Mouse (Mus musculus): ENCODE results near the gene Rims1.

Rims1 gene

DNA sequence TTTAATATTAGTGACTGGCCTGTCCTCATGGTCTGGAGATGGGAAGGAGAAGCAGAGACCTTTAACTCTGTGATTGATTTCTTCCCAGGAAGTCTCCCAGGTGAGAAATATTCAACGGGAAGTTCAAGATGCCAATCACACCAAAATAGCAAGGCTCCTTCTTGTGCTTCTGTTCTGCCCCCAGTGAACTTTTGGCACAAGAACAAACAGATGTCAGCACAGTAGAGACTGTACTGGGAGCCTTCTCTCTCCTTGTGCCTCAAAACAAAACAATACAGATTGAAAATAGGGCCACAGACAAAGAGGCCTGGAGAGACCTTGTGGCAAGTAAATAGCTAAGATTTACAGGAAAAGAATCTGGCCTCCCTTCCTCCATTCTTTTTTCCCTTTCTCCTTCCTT, 110.7 kb downstream of the Rims1 start:
- no peak for DNase-seq (ENCODE audit: extremely low spot score)

- no peak for DNase-seq (ENCODE audit: extremely low spot score)
Observed at GRCm38 (mm10) chr1:22694514-22694913, 111.3 kb downstream of the Rims1 start.

DNA sequence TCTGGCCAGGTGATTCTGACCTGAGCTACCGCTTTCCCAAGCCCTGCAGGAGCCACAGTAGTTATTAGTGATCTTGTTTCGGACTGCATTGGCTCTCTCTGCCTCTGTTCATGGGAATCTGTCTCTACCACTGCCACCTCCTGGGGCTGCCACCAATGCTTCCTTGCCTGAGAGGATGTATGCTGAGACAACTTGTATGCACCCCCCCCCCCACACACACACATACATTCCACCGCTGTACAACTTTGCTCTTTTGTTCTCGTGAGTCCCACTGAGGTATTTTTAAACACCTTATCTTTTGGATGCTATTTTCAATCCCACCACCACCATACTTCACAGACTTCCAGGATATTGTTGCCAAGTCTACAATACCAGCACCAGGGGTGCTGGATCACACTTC, 122.3 kb downstream of the Rims1 start:
- DNase-seq (ENCODE audit: extremely low spot score), result no peak

GRCm38 (mm10) chr1:22664196-22664595, 141.6 kb downstream of the Rims1 start:
- no peak for DNase-seq (ENCODE audit: extremely low spot score)

GRCm38 (mm10) chr1:22661825-22662224, 144.0 kb downstream of the Rims1 start:
- DNase-seq (ENCODE audit: extremely low spot score), result no peak

- DNase-seq (ENCODE audit: extremely low spot score), result no peak
Observed at GRCm38 (mm10) chr1:22655983-22656382, 149.8 kb downstream of the Rims1 start.

GRCm38 (mm10) chr1:22654903-22655302, 150.9 kb downstream of the Rims1 start:
- no peak for DNase-seq (ENCODE audit: extremely low spot score)

- no peak for DNase-seq (ENCODE audit: extremely low spot score)
Observed at GRCm38 (mm10) chr1:22650588-22650987, 155.2 kb downstream of the Rims1 start.

GRCm38 (mm10) chr1:22649432-22649831, 156.4 kb downstream of the Rims1 start:
- no peak for DNase-seq (ENCODE audit: extremely low spot score)

DNA sequence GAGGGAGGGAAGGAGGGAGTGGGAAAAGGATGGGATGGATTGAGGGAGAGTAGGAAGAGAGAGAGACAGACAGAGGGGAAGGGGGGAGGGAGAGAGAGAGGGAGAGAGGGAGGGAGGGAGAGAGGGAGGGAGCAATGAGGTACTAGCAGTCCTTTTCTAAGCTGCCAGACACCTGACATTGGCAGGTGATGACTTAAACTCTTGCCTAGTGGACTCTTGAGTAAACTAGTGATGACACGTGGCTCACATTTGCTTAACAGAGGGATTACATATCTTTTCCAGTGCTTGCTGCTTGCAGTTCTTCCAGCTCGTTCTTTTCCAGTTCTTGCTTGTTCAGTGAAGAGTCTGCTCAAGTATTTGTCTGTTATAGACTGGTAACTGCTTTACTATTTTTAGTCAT, 160.5 kb downstream of the Rims1 start:
- no peak for DNase-seq (ENCODE audit: extremely low spot score)

- no peak for DNase-seq (ENCODE audit: extremely low spot score)
Observed at GRCm38 (mm10) chr1:22640568-22640967, 165.2 kb downstream of the Rims1 start.

GRCm38 (mm10) chr1:22639702-22640101, 166.1 kb downstream of the Rims1 start:
- DNase-seq (ENCODE audit: extremely low spot score), result no peak

DNA sequence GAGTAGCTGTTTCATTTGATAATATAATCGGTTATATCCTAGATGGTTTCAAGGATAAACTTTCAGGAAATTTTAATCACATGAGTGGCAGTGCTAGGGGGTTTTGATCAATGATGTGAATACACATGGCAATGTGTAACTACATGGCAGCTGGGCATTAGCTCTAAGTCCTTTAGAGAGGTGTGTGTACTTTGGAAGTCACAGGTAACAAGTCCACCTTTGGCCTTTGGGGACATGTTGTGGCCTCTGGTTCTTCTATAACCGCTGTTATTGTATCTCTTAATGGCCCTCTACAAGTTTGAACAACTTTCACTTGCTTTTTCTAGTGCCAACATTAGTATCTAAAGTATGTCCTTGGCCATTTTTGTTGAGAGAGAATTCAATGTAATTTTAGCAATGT, 171.9 kb downstream of the Rims1 start:
- no peak for DNase-seq (ENCODE audit: extremely low spot score)

DNA sequence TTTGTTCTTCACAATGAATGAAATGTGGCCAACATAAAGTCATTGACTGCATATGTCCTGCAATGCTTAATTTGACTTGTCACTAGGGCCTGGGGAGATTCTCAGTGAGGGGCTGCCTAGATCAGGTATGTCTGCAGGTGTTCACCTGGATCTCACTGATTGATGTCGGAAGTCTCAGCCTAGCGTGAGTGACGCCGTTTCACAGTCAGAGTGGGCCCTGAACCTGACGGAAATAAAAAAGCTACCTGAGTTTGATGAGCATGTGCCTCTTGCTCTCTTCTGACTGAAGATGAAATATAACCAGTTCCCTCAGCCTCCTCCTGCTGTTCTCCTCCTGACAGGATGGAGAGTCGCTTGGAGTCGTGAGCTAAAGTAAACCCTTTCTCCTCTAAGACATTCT, 173.2 kb downstream of the Rims1 start:
- no peak for DNase-seq (ENCODE audit: extremely low spot score)

DNA sequence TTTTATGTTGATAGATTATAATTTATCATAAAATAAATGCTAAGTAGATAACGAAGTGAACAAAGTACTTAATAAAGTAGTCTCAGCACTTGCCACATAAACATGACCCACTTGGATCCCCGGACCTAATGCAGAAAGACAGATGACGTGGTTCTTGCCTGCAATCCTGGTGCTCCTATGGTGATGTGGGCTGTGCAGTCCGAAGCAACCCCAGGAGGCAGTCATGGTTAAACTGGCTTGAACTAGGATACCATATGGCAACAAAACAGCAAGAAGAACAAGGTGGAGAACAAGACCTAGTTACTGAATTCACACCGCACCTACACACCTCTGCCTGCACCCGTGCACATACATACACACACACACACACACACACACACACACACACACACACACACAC, 173.8 kb downstream of the Rims1 start:
- DNase-seq (ENCODE audit: extremely low spot score), result no peak

DNA sequence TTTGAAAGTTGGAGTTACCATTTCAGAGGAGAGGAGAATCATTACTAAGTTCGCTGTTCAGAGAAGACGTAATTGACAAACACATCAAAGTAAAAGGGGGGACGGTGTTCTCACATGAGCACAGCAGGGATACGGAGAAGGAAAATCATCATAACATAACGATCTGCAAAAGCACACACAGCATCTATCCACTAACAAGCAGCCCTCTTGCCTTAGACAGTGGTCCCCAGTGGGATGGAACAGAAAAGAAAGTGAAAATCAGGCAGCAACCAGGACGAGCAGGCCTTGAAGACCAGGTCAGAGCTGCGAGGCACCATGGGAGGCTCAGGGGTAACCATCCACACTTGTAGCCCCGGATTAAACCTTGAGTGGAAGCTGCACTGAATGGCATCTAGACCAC, 176.8 kb downstream of the Rims1 start:
- no peak for DNase-seq (ENCODE audit: extremely low spot score)

DNA sequence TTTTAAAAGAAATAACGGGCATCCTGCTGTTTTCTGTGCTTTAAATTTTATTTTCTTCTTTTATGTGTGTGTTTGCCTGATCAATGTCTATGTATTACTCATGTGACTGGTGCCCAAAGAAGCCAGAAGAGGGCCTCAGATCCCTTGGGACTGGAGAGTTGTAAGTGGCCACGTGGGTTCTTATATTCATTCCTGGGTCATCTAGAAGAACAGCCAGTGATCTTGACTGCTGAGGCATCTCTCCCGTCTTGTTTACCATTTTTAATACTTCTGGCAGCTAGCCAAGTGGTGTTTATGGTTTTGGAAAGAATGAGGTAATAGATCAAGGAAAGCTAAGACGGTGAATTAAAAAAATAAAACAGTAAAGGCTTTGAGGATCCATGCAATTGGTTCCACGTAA, 178.8 kb downstream of the Rims1 start:
- DNase-seq (ENCODE audit: extremely low spot score), result no peak

- no peak for DNase-seq (ENCODE audit: extremely low spot score)
Observed at GRCm38 (mm10) chr1:22626295-22626694, 179.5 kb downstream of the Rims1 start.

DNA sequence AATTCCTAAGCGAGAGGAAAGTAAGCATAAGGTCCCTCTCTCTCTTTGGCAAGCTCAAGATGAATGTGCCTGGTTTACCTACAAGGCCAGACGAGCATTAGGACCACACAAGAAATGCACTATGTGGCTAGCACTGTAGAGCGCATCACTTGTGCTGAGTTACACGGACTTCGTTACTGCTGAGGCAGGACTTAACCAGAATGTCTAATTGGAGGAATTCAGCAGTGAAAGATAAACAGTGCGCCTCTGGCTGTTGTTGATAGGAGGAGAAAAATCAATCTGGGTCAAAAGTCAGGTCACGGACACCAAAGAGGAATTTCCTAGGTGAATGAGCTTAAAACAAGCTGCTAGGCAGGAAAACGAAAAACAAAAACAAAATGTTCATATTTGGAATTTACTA, 185.0 kb downstream of the Rims1 start:
- DNase-seq (ENCODE audit: extremely low spot score), result no peak

GRCm38 (mm10) chr1:22615601-22616000, 190.2 kb downstream of the Rims1 start:
- DNase-seq (ENCODE audit: extremely low spot score), result no peak

DNA sequence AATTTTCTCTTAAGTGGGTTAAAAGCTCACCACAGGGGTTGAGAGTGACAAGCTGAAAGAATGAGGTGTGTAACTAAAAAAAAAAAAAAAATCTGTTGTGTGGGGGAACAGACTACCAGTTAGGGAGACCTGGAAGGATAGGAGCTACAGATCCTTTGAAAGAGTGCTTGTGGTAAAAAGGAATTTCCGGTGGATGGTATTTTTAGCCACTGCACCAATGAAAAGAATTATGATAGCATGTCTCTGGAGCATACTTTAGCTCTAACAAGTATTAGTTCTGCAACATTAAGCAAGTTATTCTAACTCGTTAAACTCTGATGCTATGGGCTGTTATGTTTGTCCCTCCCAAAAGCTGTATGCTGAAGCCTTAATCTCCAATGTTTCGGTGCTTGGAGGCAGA, 192.2 kb downstream of the Rims1 start:
- DNase-seq (ENCODE audit: extremely low spot score), result no peak

GRCm38 (mm10) chr1:22604329-22605044, 201.3 kb downstream of the Rims1 start:
- no peak for DNase-seq (ENCODE audit: extremely low spot score)

DNA sequence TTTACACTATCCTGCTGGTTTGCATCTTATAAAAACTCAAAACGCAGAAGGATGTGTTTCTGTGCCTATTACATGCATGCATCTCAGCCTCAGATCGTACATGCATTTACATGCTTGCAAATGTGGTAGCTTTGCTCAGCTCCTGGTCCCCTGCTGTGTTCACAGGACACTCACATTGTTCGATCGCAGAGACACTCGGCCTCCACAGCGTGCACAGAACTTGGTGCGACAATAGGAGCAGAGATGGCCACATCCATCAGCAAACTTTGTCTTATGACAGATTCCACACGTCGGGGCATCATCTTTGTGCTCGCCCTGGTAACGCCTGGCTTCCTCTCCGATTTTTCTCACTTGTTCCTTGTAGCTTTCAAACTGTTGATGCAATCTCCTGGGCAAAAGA, 209.6 kb downstream of the Rims1 start:
- no peak for DNase-seq (ENCODE audit: extremely low spot score)

- DNase-seq (ENCODE audit: extremely low spot score), result no peak
Observed at GRCm38 (mm10) chr1:22594841-22595240, 211.0 kb downstream of the Rims1 start.
